Mouse (Mus musculus) T-cell, adult 2 months (primary cell): ENCODE results near the gene Tssk4.

ENCODE experiments used
- DNase-seq: peaks from one replicate; pipeline ENCODE4 v3.0.0; 2022; ENCODE audit warnings: low spot score

Gene Tssk4

GRCm38 (mm10) chr14:55649884-55650283 lies at the start of gene Tssk4:
Tssk4 (plus strand) TSS chr14:55650184.
- no peak for DNase-seq

- DNase-seq, result no peak
Measured at GRCm38 (mm10) chr14:55603271-55603632, 46.7 kb upstream of the Tssk4 start, which contains the start of gene Irf9. Irf9 (plus strand) TSS chr14:55603571.

- peak; percentile 97 for DNase-seq
Measured at GRCm38 (mm10) chr14:55603633-55604576, 46.1 kb upstream of the Tssk4 start.

- no peak for DNase-seq
Measured at GRCm38 (mm10) chr14:55604823-55605222, 45.2 kb upstream of the Tssk4 start.

- no peak for DNase-seq
Measured at GRCm38 (mm10) chr14:55605743-55606459, 44.1 kb upstream of the Tssk4 start.

- no peak for DNase-seq
Measured at GRCm38 (mm10) chr14:55608339-55608738, 41.6 kb upstream of the Tssk4 start.

GRCm38 (mm10) chr14:55613346-55613745 lies 36.6 kb upstream of the Tssk4 start:
- DNase-seq, result no peak

- no peak for DNase-seq
Measured at GRCm38 (mm10) chr14:55614565-55615178, 35.3 kb upstream of the Tssk4 start.

- no peak for DNase-seq
Measured at GRCm38 (mm10) chr14:55615876-55616275, 34.1 kb upstream of the Tssk4 start.

GRCm38 (mm10) chr14:55616844-55617243 lies 33.1 kb upstream of the Tssk4 start:
- DNase-seq, result no peak

GRCm38 (mm10) chr14:55617822-55618221 lies 32.2 kb upstream of the Tssk4 start, which contains the start of gene Rec8:
Rec8 (plus strand) TSS chr14:55618037.
- peak; percentile 10 for DNase-seq

- peak; percentile 15 for DNase-seq
Measured at GRCm38 (mm10) chr14:55618486-55619195, 31.3 kb upstream of the Tssk4 start.

- no peak for DNase-seq
Measured at GRCm38 (mm10) chr14:55628077-55628827, 21.7 kb upstream of the Tssk4 start.

- DNase-seq, result peak; percentile 79
Measured at GRCm38 (mm10) chr14:55629312-55629711, 20.7 kb upstream of the Tssk4 start.

GRCm38 (mm10) chr14:55634874-55635522 lies 15.0 kb upstream of the Tssk4 start:
- no peak for DNase-seq

GRCm38 (mm10) chr14:55635523-55636007 lies 14.4 kb upstream of the Tssk4 start, which contains the start of gene Ipo4:
Ipo4 (minus strand) TSS chr14:55635957.
- DNase-seq, result peak; percentile 90

- no peak for DNase-seq
Measured at GRCm38 (mm10) chr14:55637795-55638194, 12.2 kb upstream of the Tssk4 start, which contains the start of gene Gm49378. Gm49378 (minus strand) TSS chr14:55637895.

GRCm38 (mm10) chr14:55640816-55641215 lies 9.2 kb upstream of the Tssk4 start:
- DNase-seq, result no peak

GRCm38 (mm10) chr14:55641291-55641690 lies 8.7 kb upstream of the Tssk4 start:
- no peak for DNase-seq

GRCm38 (mm10) chr14:55642679-55643059 lies 7.3 kb upstream of the Tssk4 start:
- DNase-seq, result no peak
